Mouse (Mus musculus): Measurements from ENCODE around the gene Stxbp3. TPM values are rescaled to one million over a fixed set of nuclear protein-coding genes. Genes with fewer than 3 reads are reported as not detected.

Gene Stxbp3
- polyA plus RNA-seq, 1 experiment from 2014 or later: 16.7 TPM

- Histone ChIP-seq H3K9ac (ENCODE audit: low read depth, low read length) (no peak overlapping the region), H3K4me2 (ENCODE audit: low read length) (no peak overlapping the region), H3K27ac (ENCODE audit: low read depth, low read length) (no peak overlapping the region), H3K4me1 (ENCODE audit: control insufficient read depth, insufficient read depth, low read depth, low read length) (no peaks in the 10 kb centered on the region), H3K36me3 (ENCODE audit: control insufficient read depth, insufficient read depth, low read length) (no peaks in the 10 kb centered on the region), H3K27me3 (replicated peaks; ENCODE audit: control insufficient read depth, insufficient read depth, low read length) (no peaks in the 10 kb centered on the region), H3K4me3 (ENCODE audit: low read length) (no peak overlapping the region), H3K9me3 (ENCODE audit: control insufficient read depth, low read length) (no peaks in the 10 kb centered on the region)
- no peak for ATAC-seq
- 84% methylated on average over 7 of the region's 7 CpGs for WGBS
Observed at GRCm38 (mm10) chr3:108766943-108767342, 73.4 kb downstream of the Stxbp3 start.

GRCm38 (mm10) chr3:108765476-108765875 is 74.8 kb downstream of the Stxbp3 start:
- Histone ChIP-seq H3K9me3 (ENCODE audit: control insufficient read depth, low read length) (no peaks in the 10 kb centered on the region), H3K9ac (ENCODE audit: low read depth, low read length) (no peak overlapping the region), H3K4me1 (ENCODE audit: control insufficient read depth, insufficient read depth, low read depth, low read length) (no peaks in the 10 kb centered on the region), H3K4me3 (ENCODE audit: low read length) (no peak overlapping the region), H3K4me2 (ENCODE audit: low read length) (no peak overlapping the region), H3K36me3 (ENCODE audit: control insufficient read depth, insufficient read depth, low read length) (no peaks in the 10 kb centered on the region), H3K27me3 (replicated peaks; ENCODE audit: control insufficient read depth, insufficient read depth, low read length) (no peaks in the 10 kb centered on the region), H3K27ac (ENCODE audit: low read depth, low read length) (no peak overlapping the region)
- no peak for ATAC-seq
- 85% methylated on average over 7 of the region's 7 CpGs for WGBS

GRCm38 (mm10) chr3:108764976-108765375 is 75.3 kb downstream of the Stxbp3 start:
- no peaks in the 10 kb centered on the region for H3K36me3 ChIP-seq (ENCODE audit: control insufficient read depth, insufficient read depth, low read length)
- no peak overlapping the region for H3K27ac ChIP-seq (ENCODE audit: low read depth, low read length)
- H3K9me3 ChIP-seq (ENCODE audit: control insufficient read depth, low read length): no peaks in the 10 kb centered on the region
- H3K4me2 ChIP-seq (ENCODE audit: low read length): no peak overlapping the region
- no peaks in the 10 kb centered on the region for H3K27me3 ChIP-seq (replicated peaks; ENCODE audit: control insufficient read depth, insufficient read depth, low read length)
- WGBS: 49% methylated on average over 7 of the region's 7 CpGs
- no peaks in the 10 kb centered on the region for H3K4me1 ChIP-seq (ENCODE audit: control insufficient read depth, insufficient read depth, low read depth, low read length)
- H3K4me3 ChIP-seq (ENCODE audit: low read length): no peak overlapping the region
- no peak for ATAC-seq
- H3K9ac ChIP-seq (ENCODE audit: low read depth, low read length): no peak overlapping the region

GRCm38 (mm10) chr3:108763691-108764090 is 76.6 kb downstream of the Stxbp3 start:
- no peak overlapping the region for H3K4me3 ChIP-seq (ENCODE audit: low read length)
- no peaks in the 10 kb centered on the region for H3K9me3 ChIP-seq (ENCODE audit: control insufficient read depth, low read length)
- no peak overlapping the region for H3K4me2 ChIP-seq (ENCODE audit: low read length)
- H3K27me3 ChIP-seq (replicated peaks; ENCODE audit: control insufficient read depth, insufficient read depth, low read length): no peaks in the 10 kb centered on the region
- 78% methylated on average over 2 of the region's 2 CpGs for WGBS
- ATAC-seq: no peak
- H3K36me3 ChIP-seq (ENCODE audit: control insufficient read depth, insufficient read depth, low read length): no peaks in the 10 kb centered on the region
- H3K9ac ChIP-seq (ENCODE audit: low read depth, low read length): no peak overlapping the region
- H3K27ac ChIP-seq (ENCODE audit: low read depth, low read length): no peak overlapping the region
- no peaks in the 10 kb centered on the region for H3K4me1 ChIP-seq (ENCODE audit: control insufficient read depth, insufficient read depth, low read depth, low read length)

- Histone ChIP-seq H3K9me3 (ENCODE audit: control insufficient read depth, low read length) (no peaks in the 10 kb centered on the region), H3K4me1 (ENCODE audit: control insufficient read depth, insufficient read depth, low read depth, low read length) (no peaks in the 10 kb centered on the region), H3K4me2 (ENCODE audit: low read length) (no peak overlapping the region), H3K27ac (ENCODE audit: low read depth, low read length) (no peak overlapping the region), H3K4me3 (ENCODE audit: low read length) (no peak overlapping the region), H3K27me3 (replicated peaks; ENCODE audit: control insufficient read depth, insufficient read depth, low read length) (no peaks in the 10 kb centered on the region), H3K9ac (ENCODE audit: low read depth, low read length) (no peak overlapping the region), H3K36me3 (ENCODE audit: control insufficient read depth, insufficient read depth, low read length) (no peaks in the 10 kb centered on the region)
- no peak for ATAC-seq
- 85% methylated on average over 7 of the region's 7 CpGs for WGBS
Observed at GRCm38 (mm10) chr3:108762597-108763111, 77.7 kb downstream of the Stxbp3 start.

- Histone ChIP-seq H3K27ac (ENCODE audit: low read depth, low read length) (no peak overlapping the region), H3K36me3 (ENCODE audit: control insufficient read depth, insufficient read depth, low read length) (no peaks in the 10 kb centered on the region), H3K4me1 (ENCODE audit: control insufficient read depth, insufficient read depth, low read depth, low read length) (no peaks in the 10 kb centered on the region), H3K27me3 (replicated peaks; ENCODE audit: control insufficient read depth, insufficient read depth, low read length) (no peaks in the 10 kb centered on the region), H3K4me2 (ENCODE audit: low read length) (no peak overlapping the region), H3K4me3 (ENCODE audit: low read length) (no peak overlapping the region), H3K9me3 (ENCODE audit: control insufficient read depth, low read length) (no peaks in the 10 kb centered on the region), H3K9ac (ENCODE audit: low read depth, low read length) (no peak overlapping the region)
- no peak for ATAC-seq
- WGBS: 75% methylated on average over 11 of the region's 11 CpGs
Observed at GRCm38 (mm10) chr3:108759566-108760420, 80.5 kb downstream of the Stxbp3 start.

GRCm38 (mm10) chr3:108757570-108757969 is 82.8 kb downstream of the Stxbp3 start:
- Histone ChIP-seq H3K9me3 (ENCODE audit: control insufficient read depth, low read length) (no peaks in the 10 kb centered on the region), H3K4me2 (ENCODE audit: low read length) (no peak overlapping the region), H3K4me3 (ENCODE audit: low read length) (no peak overlapping the region), H3K9ac (ENCODE audit: low read depth, low read length) (no peak overlapping the region), H3K27me3 (replicated peaks; ENCODE audit: control insufficient read depth, insufficient read depth, low read length) (no peaks in the 10 kb centered on the region), H3K27ac (ENCODE audit: low read depth, low read length) (no peak overlapping the region), H3K36me3 (ENCODE audit: control insufficient read depth, insufficient read depth, low read length) (no peaks in the 10 kb centered on the region), H3K4me1 (ENCODE audit: control insufficient read depth, insufficient read depth, low read depth, low read length) (no peaks in the 10 kb centered on the region)
- ATAC-seq: no peak
- WGBS: 86% methylated on average over 9 of the region's 9 CpGs

- Histone ChIP-seq H3K27me3 (replicated peaks; ENCODE audit: control insufficient read depth, insufficient read depth, low read length) (no peaks in the 10 kb centered on the region), H3K9me3 (ENCODE audit: control insufficient read depth, low read length) (no peaks in the 10 kb centered on the region), H3K9ac (ENCODE audit: low read depth, low read length) (no peak overlapping the region), H3K27ac (ENCODE audit: low read depth, low read length) (no peak overlapping the region), H3K4me1 (ENCODE audit: control insufficient read depth, insufficient read depth, low read depth, low read length) (no peaks in the 10 kb centered on the region), H3K36me3 (ENCODE audit: control insufficient read depth, insufficient read depth, low read length) (no peaks in the 10 kb centered on the region), H3K4me2 (ENCODE audit: low read length) (no peak overlapping the region), H3K4me3 (ENCODE audit: low read length) (no peak overlapping the region)
- no peak for ATAC-seq
- 67% methylated on average over 1 of the region's 1 CpGs for WGBS
Observed at GRCm38 (mm10) chr3:108756131-108756530, 84.2 kb downstream of the Stxbp3 start.

GRCm38 (mm10) chr3:108755542-108755941 is 84.8 kb downstream of the Stxbp3 start:
- no peak overlapping the region for H3K4me3 ChIP-seq (ENCODE audit: low read length)
- H3K9me3 ChIP-seq (ENCODE audit: control insufficient read depth, low read length): no peaks in the 10 kb centered on the region
- H3K36me3 ChIP-seq (ENCODE audit: control insufficient read depth, insufficient read depth, low read length): no peaks in the 10 kb centered on the region
- no peak for ATAC-seq
- no peak overlapping the region for H3K27ac ChIP-seq (ENCODE audit: low read depth, low read length)
- H3K27me3 ChIP-seq (replicated peaks; ENCODE audit: control insufficient read depth, insufficient read depth, low read length): no peaks in the 10 kb centered on the region
- WGBS: 92% methylated on average over 2 of the region's 2 CpGs
- H3K4me1 ChIP-seq (ENCODE audit: control insufficient read depth, insufficient read depth, low read depth, low read length): no peaks in the 10 kb centered on the region
- H3K9ac ChIP-seq (ENCODE audit: low read depth, low read length): no peak overlapping the region
- H3K4me2 ChIP-seq (ENCODE audit: low read length): no peak overlapping the region

Data from hindbrain, embryonic 16.5 days (tissue).